Mouse (Mus musculus) left cerebral cortex, adult 18-20 months (tissue): ENCODE data around the gene Schip1. TPM values are rescaled to one million over a fixed set of nuclear protein-coding genes. Genes with fewer than 3 reads are reported as not detected.

Experiments used
- DNase-seq, 2 experiments: peaks; one replicate each; pipeline ENCODE4 v3.0.0; 2021 to 2022; ENCODE audit warnings: low spot score in 2 of 2, mixed read lengths in 1 of 2
- total RNA-seq, 2 experiments: library from RNA; stranded (reverse); gene quantifications; 2 replicates each; pipeline ENCODE4 v1.2.3; 2021

Schip1 gene
- total RNA-seq, 2 experiments from 2014 or later: 250 to 294 TPM

- no peak for DNase-seq
These were observed 539.9 kb downstream of the Schip1 start for GRCm38 (mm10) chr3:68604467-68604866.

GRCm38 (mm10) chr3:68604962-68605361 is 540.4 kb downstream of the Schip1 start:
- no peak for DNase-seq

GRCm38 (mm10) chr3:68605942-68606603 is 541.5 kb downstream of the Schip1 start:
- no peak for DNase-seq

- DNase-seq: peak; percentile 65 to 78
These were observed 542.1 kb downstream of the Schip1 start for GRCm38 (mm10) chr3:68606730-68607129.

GRCm38 (mm10) chr3:68607336-68607735 is 542.7 kb downstream of the Schip1 start:
- no peak for DNase-seq

GRCm38 (mm10) chr3:68608848-68609497 is 544.4 kb downstream of the Schip1 start:
- DNase-seq: peak; percentile 87 to 92

- no peak for DNase-seq
These were observed 545.4 kb downstream of the Schip1 start for GRCm38 (mm10) chr3:68610011-68610410.

GRCm38 (mm10) chr3:68610598-68611261 is 546.1 kb downstream of the Schip1 start:
- DNase-seq: no peak

GRCm38 (mm10) chr3:68615042-68615810 is 550.6 kb downstream of the Schip1 start:
- DNase-seq: peak in 1 of 2 experiments; percentile 18

- peak in 1 of 2 experiments; percentile 2 for DNase-seq
These were observed 551.8 kb downstream of the Schip1 start for GRCm38 (mm10) chr3:68616363-68616762.

- peak in 1 of 2 experiments; percentile 26 for DNase-seq
These were observed 553.1 kb downstream of the Schip1 start for GRCm38 (mm10) chr3:68617708-68618107.

GRCm38 (mm10) chr3:68619097-68619496 is 554.5 kb downstream of the Schip1 start:
- DNase-seq: no peak

GRCm38 (mm10) chr3:68621971-68622370 is 557.4 kb downstream of the Schip1 start:
- DNase-seq: no peak

- no peak for DNase-seq
These were observed 558.4 kb downstream of the Schip1 start for GRCm38 (mm10) chr3:68623036-68623435.

- no peak for DNase-seq
These were observed 559.9 kb downstream of the Schip1 start for GRCm38 (mm10) chr3:68624471-68624870.

GRCm38 (mm10) chr3:68630261-68630660 is 565.7 kb downstream of the Schip1 start:
- no peak for DNase-seq

- no peak for DNase-seq
These were observed 566.2 kb downstream of the Schip1 start for GRCm38 (mm10) chr3:68630821-68631220.

- DNase-seq: no peak
These were observed 568.1 kb downstream of the Schip1 start for GRCm38 (mm10) chr3:68632714-68633113.

- no peak for DNase-seq
These were observed 569.0 kb downstream of the Schip1 start for GRCm38 (mm10) chr3:68633577-68633976.

- DNase-seq: no peak
These were observed 573.4 kb downstream of the Schip1 start for GRCm38 (mm10) chr3:68637960-68638359.

- no peak for DNase-seq
These were observed 574.1 kb downstream of the Schip1 start for GRCm38 (mm10) chr3:68638703-68639102.
